Mouse (Mus musculus) ES-Bruce4 (cell line): ENCODE results near the gene Vps8.

ENCODE experiments used
- CTCF ChIP-seq: IDR thresholded peaks from one replicate; pipeline ENCODE4 v1.8.1; 2011; ENCODE audit warnings: low read depth, low read length
- EP300 ChIP-seq: IDR thresholded peaks from 2 replicates; pipeline ENCODE4 v1.6.1; 2011; ENCODE audit warnings: low read depth, low read length; ENCODE audit not compliant: insufficient read depth

- TF ChIP-seq CTCF (no peak), EP300 (no peak)
These were observed 168.6 kb downstream of the Vps8 start for GRCm38 (mm10) chr16:21591511-21591910.
